In the genomic region with DNA sequence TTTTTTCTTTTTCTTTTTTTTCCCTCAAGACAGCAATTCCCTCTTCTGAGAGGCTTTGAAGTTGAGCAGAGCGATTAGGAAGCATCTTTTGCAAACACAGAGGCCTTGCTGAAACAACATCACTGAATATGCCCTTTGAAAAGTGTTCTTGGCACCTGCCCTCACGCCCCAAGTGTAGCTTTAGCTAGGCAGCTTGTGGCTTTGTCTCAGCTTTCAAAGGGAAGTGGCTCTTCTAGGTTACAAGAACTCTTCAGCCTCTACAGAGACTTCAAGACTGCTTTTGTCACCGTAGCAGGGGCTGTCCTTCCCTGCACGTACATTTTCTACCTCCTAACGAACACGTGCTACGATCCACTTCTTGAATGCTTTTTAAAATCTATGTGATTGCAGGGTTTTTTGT, we compare ENCODE assay signal across 8 mouse cellular contexts. TPM values are rescaled to one million over a fixed set of nuclear protein-coding genes. Genes with fewer than 3 reads are reported as not detected.
DNase-seq lines count a peak whose midpoint lies in the region; ATAC-seq and TF ChIP-seq lines count a peak whose summit lies in the region.

No protein-coding gene starts in this region.

- H3K9me3 ChIP-seq in hindbrain, embryonic 13.5 days: no peaks in the 10 kb centered on the region
- H3K9me3 ChIP-seq in hindbrain, embryonic 11.5 days (ENCODE audit: control insufficient read depth, low read length): no peaks in the 10 kb centered on the region
- H3K9me3 ChIP-seq in hindbrain, embryonic 15.5 days: no peaks in the 10 kb centered on the region

- H3K79me2 ChIP-seq in myocyte (ENCODE audit: control insufficient read depth, insufficient read depth): peaks cover 9% of the 10 kb centered on the region

- no peaks in the 10 kb centered on the region for H3K36me3 ChIP-seq in hindbrain, embryonic 13.5 days
- H3K36me3 ChIP-seq in hindbrain, embryonic 11.5 days (ENCODE audit: control insufficient read depth, insufficient read depth, low read length): no peaks in the 10 kb centered on the region
- H3K36me3 ChIP-seq in hindbrain, embryonic 15.5 days: no peaks in the 10 kb centered on the region
- no peaks in the 10 kb centered on the region for H3K36me3 ChIP-seq in myocyte (ENCODE audit: control insufficient read depth, insufficient read depth)

- DNase-seq in hindbrain, embryonic 11.5 days (ENCODE audit: low spot score): no peak
- peak; percentile 7 for DNase-seq in ZHBTc4 (ENCODE audit: low read depth, low spot score)
- DNase-seq in urinary bladder, postnatal 36 days (ENCODE audit: low spot score in 2 of 2): no peak
- no peak for DNase-seq in right cerebral cortex, adult 2 months (ENCODE audit: low spot score in 2 of 2)
- DNase-seq in layer of hippocampus, adult 18-20 months (ENCODE audit: low spot score in 2 of 2): no peak

- H3K9ac ChIP-seq in hindbrain, embryonic 13.5 days: no peak overlapping the region
- no peak overlapping the region for H3K9ac ChIP-seq in hindbrain, embryonic 11.5 days (ENCODE audit: low read depth, low read length)
- no peak overlapping the region for H3K9ac ChIP-seq in hindbrain, embryonic 15.5 days

- WGBS in hindbrain, embryonic 13.5 days: 49% methylated on average over 7 of the region's 7 CpGs
- 57% methylated on average over 7 of the region's 7 CpGs for whole genome bisulfite sequencing in hindbrain, embryonic 11.5 days
- WGBS in hindbrain, embryonic 15.5 days: 48% methylated on average over 7 of the region's 7 CpGs

- no peak overlapping the region for H3K4me3 ChIP-seq in hindbrain, embryonic 13.5 days
- H3K4me3 ChIP-seq in hindbrain, embryonic 11.5 days (ENCODE audit: low read depth, low read length): no peak overlapping the region
- no peak overlapping the region for H3K4me3 ChIP-seq in hindbrain, embryonic 15.5 days
- H3K4me3 ChIP-seq in myocyte: no peak overlapping the region

- no peaks in the 10 kb centered on the region for H3K27me3 ChIP-seq in hindbrain, embryonic 13.5 days
- H3K27me3 ChIP-seq in hindbrain, embryonic 11.5 days (ENCODE audit: control insufficient read depth, insufficient read depth, low read length): no peaks in the 10 kb centered on the region
- no peaks in the 10 kb centered on the region for H3K27me3 ChIP-seq in hindbrain, embryonic 15.5 days
- H3K27me3 ChIP-seq in myocyte (ENCODE audit: control insufficient read depth, insufficient read depth, insufficient read length): no peaks in the 10 kb centered on the region

- peaks cover 5% of the 10 kb centered on the region; the same call in 1 of the 2 replicates for H3K4me1 ChIP-seq in hindbrain, embryonic 13.5 days (replicated peaks)
- no peaks in the 10 kb centered on the region for H3K4me1 ChIP-seq in hindbrain, embryonic 11.5 days (replicated peaks; ENCODE audit: control insufficient read depth, insufficient read depth, low read length)
- H3K4me1 ChIP-seq in hindbrain, embryonic 15.5 days (replicated peaks): 0 out of 2 replicates have a peak, but pooled peaks cover 6% of the 10 kb centered on the region

- no peak for TF ChIP-seq POLR2A in myocyte (IDR thresholded peaks at IDR 0.05; ENCODE audit: insufficient read length, low read depth)

- no peak for ATAC-seq in hindbrain, embryonic 13.5 days (ENCODE audit: low FRiP score)
- no peak for ATAC-seq in hindbrain, embryonic 11.5 days (ENCODE audit: low FRiP score)
- ATAC-seq in hindbrain, embryonic 15.5 days (ENCODE audit: low FRiP score, low read depth): no peak

- H3ac ChIP-seq in myocyte (ENCODE audit: control insufficient read depth, insufficient read length): no peak overlapping the region

- H3K27ac ChIP-seq in hindbrain, embryonic 13.5 days: peak overlapping the region; percentile 25; the same call in 1 of the 2 replicates
- H3K27ac ChIP-seq in hindbrain, embryonic 11.5 days (ENCODE audit: low read depth, low read length): no peak overlapping the region
- peak overlapping the region; percentile 75 for H3K27ac ChIP-seq in hindbrain, embryonic 15.5 days (replicated peaks)

- no peak overlapping the region for H3K4me2 ChIP-seq in hindbrain, embryonic 13.5 days
- H3K4me2 ChIP-seq in hindbrain, embryonic 11.5 days (replicated peaks; ENCODE audit: low read depth, low read length): no peak overlapping the region
- no peak overlapping the region for H3K4me2 ChIP-seq in hindbrain, embryonic 15.5 days
- peak overlapping the region; percentile 50 for H3K4me2 ChIP-seq in myocyte (ENCODE audit: low read depth)

TF ChIP-seq in myocyte, 11 proteins besides CTCF, POLR2A, EP300 and RAD21:
- TF ChIP-seq SRF (IDR thresholded peaks at IDR 0.05; ENCODE audit: control insufficient read depth, insufficient read length, low read depth): no peak
- TF ChIP-seq E2F4 (IDR thresholded peaks at IDR 0.05; ENCODE audit: insufficient read depth): no peak
- no peak for TF ChIP-seq TCF3 (IDR thresholded peaks at IDR 0.05; ENCODE audit: insufficient read length, low read depth)
- TF ChIP-seq TCF12 (IDR thresholded peaks at IDR 0.05; ENCODE audit: insufficient read depth, poor library complexity, severe bottlenecking): no peak
- no peak for TF ChIP-seq USF1 (IDR thresholded peaks at IDR 0.05; ENCODE audit: low read depth)
- no peak for TF ChIP-seq MYOD1 (IDR thresholded peaks at IDR 0.05; ENCODE audit: control insufficient read depth in 1 of 3, insufficient read length in 2 of 3, low read depth in 2 of 3)
- no peak for TF ChIP-seq CEBPB (IDR thresholded peaks at IDR 0.05; ENCODE audit: insufficient read depth, poor library complexity, severe bottlenecking)
- no peak for TF ChIP-seq REST (IDR thresholded peaks at IDR 0.05; ENCODE audit: insufficient read depth, insufficient read length)
- TF ChIP-seq MYOG (IDR thresholded peaks at IDR 0.05; ENCODE audit: control insufficient read depth in 1 of 3, insufficient read depth in 1 of 3, insufficient read length in 2 of 3, low read depth in 2 of 3): no peak
- no peak for TF ChIP-seq POLR2AphosphoS2 (IDR thresholded peaks at IDR 0.05; ENCODE audit: insufficient read length, low read depth)
- no peak for TF ChIP-seq MAX (IDR thresholded peaks at IDR 0.05; ENCODE audit: low read depth)

RNA-seq across cellular contexts. Expression of a gene that starts 4.0 kb away (rescaled TPM):
- polyA plus RNA-seq in hindbrain, embryonic 13.5 days (2015; fragmentation: Nextera tagmentation; extraction: Ambion mirVana): 592 and 627 TPM in 2 replicates
- 379 and 387 TPM in 2 replicates for polyA plus RNA-seq in hindbrain, embryonic 11.5 days (2014; fragmentation: Nextera tagmentation; extraction: Ambion mirVana)
- 709 and 713 TPM in 2 replicates for polyA plus RNA-seq in hindbrain, embryonic 15.5 days (2015; fragmentation: Nextera tagmentation; extraction: Ambion mirVana)
- 530 TPM for polyA plus RNA-seq in myocyte (2012; fragmentation: generic; extraction: Trizol)
- 1,000 to 10,000 TPM; 1,015 to 1,046 TPM for total RNA-seq in layer of hippocampus, adult 18-20 months (2021)
